Mouse (Mus musculus): ENCODE results near the gene Osbp. TPM values are rescaled to one million over a fixed set of nuclear protein-coding genes. Genes with fewer than 3 reads are reported as not detected.
A peak's percentile ranks its signal among the peaks of the same experiment; 100 is the strongest.

Gene Osbp
- polyA plus RNA-seq, 1 experiment from 2014 or later: 5.0 TPM

DNA sequence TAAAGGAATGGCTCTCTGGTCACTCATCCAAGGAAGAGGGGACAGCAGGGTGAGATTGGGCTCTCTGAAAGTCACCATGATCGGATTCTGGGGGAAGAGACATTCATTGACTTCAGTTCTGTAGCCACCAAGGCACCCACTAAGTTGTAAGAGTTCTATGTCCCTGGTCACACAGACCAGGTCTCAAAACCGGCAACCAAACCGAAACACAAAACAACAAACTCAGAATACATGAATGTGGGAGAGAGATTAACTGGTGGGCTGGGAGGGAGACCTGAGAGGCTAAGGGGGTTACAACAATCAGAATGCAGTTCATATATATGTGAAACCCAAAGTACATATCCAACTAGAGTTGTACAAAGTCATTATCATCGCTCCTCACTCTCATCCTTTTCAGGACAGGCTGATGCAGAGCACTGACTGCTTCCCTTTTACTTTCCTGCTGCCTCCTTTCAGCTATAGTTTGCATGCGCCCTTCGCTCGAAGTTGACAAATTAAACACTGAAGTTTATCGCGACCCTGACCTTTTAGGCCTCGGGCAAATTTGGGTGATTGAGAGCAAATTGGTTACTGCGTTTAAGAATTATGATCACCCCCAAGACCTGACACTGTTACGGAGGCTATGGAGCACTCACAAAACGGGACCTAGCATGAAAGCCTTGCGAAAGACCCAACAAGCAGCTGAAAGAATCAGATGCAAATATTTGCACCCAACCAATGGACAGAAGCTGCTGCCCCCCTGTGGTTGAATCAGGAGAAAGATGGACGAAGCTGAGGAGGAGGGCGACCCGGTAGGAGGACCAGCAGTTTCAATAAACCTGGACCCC, 41.6 kb downstream of the Osbp start:
- WGBS: 7% methylated on average over 17 of the region's 17 CpGs
- ATAC-seq (ENCODE audit: low FRiP score, low read depth): no peak
- no peaks in the 10 kb centered on the region for H3K36me3 ChIP-seq
- no peaks in the 10 kb centered on the region for H3K9me3 ChIP-seq
- H3K9ac ChIP-seq (replicated peaks): no peak overlapping the region
- H3K27me3 ChIP-seq: no peaks in the 10 kb centered on the region
- H3K4me3 ChIP-seq: peak overlapping the region; percentile 61
- peak overlapping the region; percentile 62 for H3K4me2 ChIP-seq (replicated peaks)
- H3K4me1 ChIP-seq: peaks cover 10% of the 10 kb centered on the region
- no peak overlapping the region for H3K27ac ChIP-seq (replicated peaks)

DNA sequence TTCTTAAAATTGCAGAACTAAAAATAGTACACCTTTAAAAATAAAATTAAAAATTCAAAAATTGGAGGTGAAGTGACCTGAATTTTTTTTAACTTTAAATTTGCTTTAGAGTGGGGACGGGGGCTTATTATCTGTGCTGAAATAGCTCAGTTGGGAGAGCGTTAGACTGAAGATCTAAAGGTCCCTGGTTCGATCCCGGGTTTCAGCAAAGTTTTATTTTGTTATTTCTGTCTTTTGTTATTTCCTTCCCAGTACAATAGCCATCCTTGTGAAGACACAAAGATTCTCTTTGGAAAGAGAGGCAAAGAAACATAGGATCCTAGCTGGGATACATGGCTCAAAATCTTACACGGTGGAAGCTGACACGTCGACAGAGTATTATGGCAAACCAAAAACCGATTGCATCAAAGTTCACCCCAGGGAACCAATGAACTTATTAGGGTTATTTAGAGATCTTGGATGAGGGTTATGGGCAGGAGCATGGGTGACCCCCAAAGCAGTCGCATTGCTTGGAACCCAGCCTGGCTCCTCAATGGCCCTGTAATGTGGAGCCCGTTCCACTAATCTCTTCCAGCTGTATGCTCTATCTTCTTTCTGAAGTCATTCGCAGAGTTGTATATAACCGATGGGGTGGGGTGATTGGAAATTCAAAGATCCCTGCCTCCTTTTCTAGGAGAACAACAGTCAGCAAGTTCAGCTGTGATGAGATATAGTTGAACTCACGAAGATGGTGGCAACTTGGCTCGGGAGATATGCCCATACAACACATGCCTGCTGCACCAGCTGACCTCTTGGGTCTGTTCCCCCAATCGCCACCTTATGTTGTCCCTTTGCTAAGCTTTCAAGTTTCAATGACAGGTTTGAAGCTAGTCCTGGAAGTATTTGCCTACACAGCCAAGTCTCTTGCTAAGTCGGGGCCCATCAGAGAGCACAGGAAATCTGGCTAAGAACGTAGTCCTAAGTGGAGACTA, 43.0 kb downstream of the Osbp start:
- Histone ChIP-seq H3K4me1 (peaks cover 10% of the 10 kb centered on the region), H3K4me2 (replicated peaks) (no peak overlapping the region), H3K9me3 (no peaks in the 10 kb centered on the region), H3K27ac (replicated peaks) (no peak overlapping the region), H3K36me3 (no peaks in the 10 kb centered on the region), H3K9ac (replicated peaks) (no peak overlapping the region), H3K27me3 (no peaks in the 10 kb centered on the region), H3K4me3 (0 out of 2 replicates have a peak overlapping the region, but pooled peaks have one; percentile 5)
- WGBS: 22% methylated on average over 17 of the region's 17 CpGs
- ATAC-seq (ENCODE audit: low FRiP score, low read depth): no peak

DNA sequence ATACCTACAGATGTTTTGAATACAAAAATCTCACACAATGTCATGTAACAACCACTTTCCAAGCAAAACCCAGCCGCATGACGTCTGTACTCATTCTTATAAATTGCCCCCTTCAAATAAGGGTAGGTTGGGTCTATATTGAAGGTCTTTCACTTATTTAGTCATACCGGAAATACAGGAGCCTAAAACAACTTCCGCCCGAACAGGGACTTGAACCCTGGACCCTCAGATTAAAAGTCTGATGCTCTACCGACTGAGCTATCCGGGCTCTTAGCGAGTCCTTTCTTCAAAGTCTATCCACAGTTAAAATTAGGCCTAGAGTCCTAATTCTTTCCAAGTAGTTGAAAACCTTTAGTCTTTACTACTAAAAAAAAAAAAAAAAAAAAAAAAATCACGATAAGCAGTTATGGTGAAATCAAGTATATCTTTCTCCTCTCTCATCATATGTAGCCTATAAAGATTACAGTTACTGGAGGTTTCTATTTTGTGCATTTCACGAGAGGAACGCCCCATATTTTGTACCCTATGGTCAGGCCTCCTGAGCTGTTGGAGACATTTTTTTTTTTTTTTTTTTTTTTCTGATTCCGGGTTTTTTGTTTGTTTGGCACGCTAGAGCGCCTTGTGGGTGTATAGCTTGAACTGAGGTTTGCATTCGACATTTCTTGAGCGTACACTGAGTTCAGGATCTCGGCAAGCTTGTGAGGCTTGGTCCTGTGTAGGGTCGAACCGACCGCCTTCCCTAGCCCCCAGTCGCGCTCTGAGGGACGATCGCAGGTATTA, 44.0 kb downstream of the Osbp start:
- H3K27ac ChIP-seq (replicated peaks): peak overlapping the region; percentile 87
- ATAC-seq (ENCODE audit: low FRiP score, low read depth): no peak
- H3K9me3 ChIP-seq: no peaks in the 10 kb centered on the region
- H3K4me1 ChIP-seq: peaks cover 6% of the 10 kb centered on the region
- under 1% methylated on average over 24 of the region's 24 CpGs for WGBS
- H3K27me3 ChIP-seq: no peaks in the 10 kb centered on the region
- H3K9ac ChIP-seq (replicated peaks): peak overlapping the region; percentile 64
- H3K36me3 ChIP-seq: no peaks in the 10 kb centered on the region
- peak overlapping the region; percentile 55 for H3K4me3 ChIP-seq
- H3K4me2 ChIP-seq (replicated peaks): peak overlapping the region; percentile 60

DNA sequence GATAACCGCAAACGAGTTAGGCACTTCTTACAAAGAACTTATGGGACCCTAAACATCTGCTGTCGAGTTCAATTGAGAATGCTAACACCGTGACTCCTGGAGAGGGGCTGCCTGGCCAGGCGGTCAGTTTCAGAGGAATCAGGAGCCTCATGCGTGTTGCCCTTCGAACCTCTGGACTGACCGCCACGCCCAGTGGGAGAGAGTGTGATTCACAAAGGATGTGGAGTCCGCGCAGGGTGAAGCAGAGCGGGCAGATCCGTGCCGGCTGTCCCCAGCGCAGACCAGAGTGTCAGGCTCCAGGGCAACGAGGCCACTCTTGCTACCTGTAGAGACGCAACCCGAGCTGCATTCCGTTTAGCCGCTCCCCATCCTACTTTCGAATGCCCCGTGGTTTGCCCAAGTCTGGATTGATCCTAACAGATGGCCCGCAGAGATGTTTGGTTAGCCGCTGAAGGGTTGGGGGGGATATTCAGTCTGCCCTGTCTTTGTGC, 44.6 kb downstream of the Osbp start:
- Histone ChIP-seq H3K4me3 (peak overlapping the region; percentile 55), H3K9me3 (no peaks in the 10 kb centered on the region), H3K9ac (replicated peaks) (peak overlapping the region; percentile 64), H3K27me3 (no peaks in the 10 kb centered on the region), H3K36me3 (no peaks in the 10 kb centered on the region), H3K27ac (replicated peaks) (peak overlapping the region; percentile 87), H3K4me1 (peaks cover 4% of the 10 kb centered on the region), H3K4me2 (replicated peaks) (peak overlapping the region; percentile 60)
- ATAC-seq (ENCODE audit: low FRiP score, low read depth): peak; percentile 39
- WGBS: under 1% methylated on average over 24 of the region's 24 CpGs

DNA sequence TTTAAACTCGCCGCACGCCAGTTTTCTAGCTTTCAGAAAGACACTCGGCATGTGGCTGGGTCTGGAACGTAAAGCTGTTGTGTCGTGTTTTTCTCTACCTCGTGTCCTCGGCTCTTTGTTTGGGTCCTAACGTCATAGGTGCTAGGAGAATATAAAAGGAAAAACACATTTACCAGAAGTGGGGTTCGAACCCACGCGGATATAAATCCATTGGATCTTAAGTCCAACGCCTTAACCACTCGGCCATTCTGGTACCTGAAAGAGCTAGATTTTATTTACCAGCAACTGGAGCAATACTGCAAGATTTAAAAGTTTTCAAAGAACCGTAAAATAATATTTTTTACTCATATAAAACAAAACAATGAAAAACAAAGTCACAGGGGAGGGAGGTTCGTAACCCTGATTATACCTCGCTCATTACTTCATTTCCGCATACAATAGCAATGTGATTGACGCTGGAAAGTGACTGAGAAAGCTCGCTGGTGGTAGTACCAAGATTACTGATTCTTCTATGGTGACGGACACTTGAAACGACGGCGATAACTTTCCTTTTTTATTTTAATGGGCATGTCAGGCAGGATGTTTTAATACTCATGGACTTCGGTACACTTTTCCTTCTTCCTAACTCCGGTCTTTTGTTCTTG, 45.3 kb downstream of the Osbp start:
- peak; percentile 31 for ATAC-seq (ENCODE audit: low FRiP score, low read depth)
- peak overlapping the region; percentile 64 for H3K9ac ChIP-seq (replicated peaks)
- under 1% methylated on average over 26 of the region's 26 CpGs for WGBS
- peak overlapping the region; percentile 87 for H3K27ac ChIP-seq (replicated peaks)
- H3K4me2 ChIP-seq (replicated peaks): peak overlapping the region; percentile 60
- peaks cover 4% of the 10 kb centered on the region for H3K4me1 ChIP-seq
- H3K27me3 ChIP-seq: no peaks in the 10 kb centered on the region
- H3K36me3 ChIP-seq: no peaks in the 10 kb centered on the region
- H3K9me3 ChIP-seq: no peaks in the 10 kb centered on the region
- peak overlapping the region; percentile 55 for H3K4me3 ChIP-seq

DNA sequence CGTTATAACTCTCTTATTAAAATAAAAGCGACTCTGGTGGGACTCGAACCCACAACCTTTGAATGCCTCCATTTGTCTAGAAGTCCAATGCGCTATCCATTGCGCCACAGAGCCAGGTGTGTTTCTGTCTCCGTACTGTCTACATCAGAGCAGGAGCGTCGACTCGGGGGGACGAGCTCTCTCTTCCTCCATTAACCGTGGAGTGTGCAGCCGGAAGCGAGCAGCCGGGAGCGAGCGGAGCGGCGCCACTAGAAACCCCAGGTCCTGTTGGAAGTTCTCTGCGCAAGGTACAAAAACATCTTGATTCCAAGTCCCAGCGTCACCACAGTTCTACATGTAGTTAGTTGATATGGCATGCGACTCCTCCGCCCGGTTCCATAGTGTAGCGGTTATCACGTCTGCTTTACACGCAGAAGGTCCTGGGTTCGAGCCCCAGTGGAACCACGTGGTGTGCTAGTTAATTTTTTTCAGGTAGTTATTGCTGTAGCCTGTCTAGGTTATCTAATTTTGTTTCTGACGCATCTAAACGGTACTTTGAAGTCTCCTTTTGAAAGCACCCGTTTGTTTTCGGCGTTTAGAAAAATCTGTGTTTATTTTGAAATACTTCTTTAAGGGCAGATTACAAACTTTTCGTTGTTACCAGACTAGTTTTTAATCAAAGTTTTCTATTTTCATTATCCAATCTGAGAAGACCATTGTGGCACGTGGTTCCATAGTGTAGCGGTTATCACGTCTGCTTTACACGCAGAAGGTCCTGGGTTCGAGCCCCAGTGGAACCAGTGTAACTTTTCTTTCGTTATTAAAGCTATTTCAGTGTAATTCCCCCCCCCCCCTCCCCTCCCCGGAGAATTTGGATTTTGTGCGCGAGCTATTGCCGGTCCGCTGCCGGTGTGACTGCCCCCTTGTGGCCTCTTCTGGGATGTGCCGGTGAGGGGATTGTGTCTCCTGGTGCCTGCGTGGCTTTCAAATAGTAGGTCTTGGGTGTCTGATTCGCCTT, 46.1 kb downstream of the Osbp start:
- peak overlapping the region; percentile 64; the same call in 1 of the 2 replicates for H3K9ac ChIP-seq (replicated peaks)

DNA sequence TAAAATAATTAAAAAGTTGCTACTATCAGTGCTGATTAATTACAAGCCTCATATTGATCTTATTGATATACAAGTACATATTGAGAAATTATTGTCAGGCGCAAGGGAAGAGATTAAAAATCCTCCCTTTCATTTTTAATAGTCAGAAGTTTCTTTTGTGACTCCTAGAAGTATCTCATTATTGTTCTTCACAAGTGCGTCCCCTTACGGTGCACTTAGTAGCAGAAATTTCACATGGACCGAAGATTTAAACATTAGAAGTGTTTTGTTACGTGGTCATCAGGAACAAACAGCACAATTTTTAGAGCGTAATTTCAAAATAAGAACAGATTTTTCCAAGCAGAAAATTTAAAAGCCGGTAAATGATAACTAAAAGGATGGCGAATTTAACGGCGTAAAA, 46.9 kb downstream of the Osbp start:
- ATAC-seq (ENCODE audit: low FRiP score, low read depth): no peak
- under 1% methylated on average over 10 of the region's 10 CpGs for WGBS
- H3K36me3 ChIP-seq: no peaks in the 10 kb centered on the region
- peak overlapping the region; percentile 56 for H3K9ac ChIP-seq (replicated peaks)
- no peaks in the 10 kb centered on the region for H3K9me3 ChIP-seq
- H3K27ac ChIP-seq (replicated peaks): no peak overlapping the region
- no peaks in the 10 kb centered on the region for H3K4me1 ChIP-seq
- peak overlapping the region; percentile 55 for H3K4me3 ChIP-seq
- H3K27me3 ChIP-seq: no peaks in the 10 kb centered on the region
- peak overlapping the region; percentile 60 for H3K4me2 ChIP-seq (replicated peaks)

More for the DNA sequence above, 46.1 kb downstream of the Osbp start:
- H3K27ac ChIP-seq (replicated peaks): peak overlapping the region; percentile 87
- H3K9me3 ChIP-seq: no peaks in the 10 kb centered on the region
- WGBS: under 1% methylated on average over 49 of the region's 49 CpGs
- no peaks in the 10 kb centered on the region for H3K36me3 ChIP-seq
- H3K4me3 ChIP-seq: peak overlapping the region; percentile 55
- H3K4me2 ChIP-seq (replicated peaks): peak overlapping the region; percentile 60
- peaks cover 4% of the 10 kb centered on the region for H3K4me1 ChIP-seq
- no peaks in the 10 kb centered on the region for H3K27me3 ChIP-seq
- ATAC-seq (ENCODE audit: low FRiP score, low read depth): peak; percentile 78

DNA sequence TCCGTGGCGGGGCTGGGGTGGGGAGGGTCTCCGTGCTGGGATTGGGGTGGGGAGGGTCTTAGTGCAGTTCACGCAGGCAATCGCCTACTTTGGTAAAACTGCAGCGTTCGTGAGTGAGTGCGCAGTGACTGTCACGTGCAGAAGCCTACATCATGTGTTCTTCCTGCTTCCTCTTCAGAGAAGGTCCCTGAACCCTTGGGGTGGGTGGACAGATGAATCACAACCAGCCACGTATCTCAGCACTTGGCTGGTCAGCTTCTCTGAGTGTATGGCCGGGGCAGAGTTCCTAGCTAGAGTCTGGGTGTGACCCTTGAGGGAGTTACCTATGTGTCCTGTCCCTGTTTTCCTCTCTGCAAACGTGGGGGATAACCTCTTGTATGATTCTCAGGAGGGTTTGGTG, 47.5 kb downstream of the Osbp start:
- H3K27ac ChIP-seq (replicated peaks): no peak overlapping the region

DNA sequence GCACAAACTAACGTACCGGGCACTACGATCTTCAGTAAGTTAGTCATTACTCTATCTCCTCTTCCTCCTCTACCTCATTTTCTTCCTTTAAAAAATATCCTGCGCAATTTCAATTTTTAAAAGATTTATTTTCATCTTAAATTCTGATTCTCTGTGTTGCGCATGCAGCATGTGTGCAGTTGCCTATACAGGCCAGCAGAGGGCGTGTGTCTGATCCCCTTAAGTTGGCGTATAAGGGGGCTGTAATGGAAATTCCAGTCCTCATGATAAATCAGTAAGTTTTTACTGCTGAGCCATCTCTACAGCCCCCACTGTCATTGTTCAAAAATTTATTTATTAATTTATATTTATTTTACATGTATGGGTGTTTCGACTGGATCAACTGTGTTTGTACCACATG, 50.0 kb downstream of the Osbp start:
- Histone ChIP-seq H3K36me3 (no peaks in the 10 kb centered on the region), H3K9ac (replicated peaks) (no peak overlapping the region), H3K9me3 (no peaks in the 10 kb centered on the region), H3K4me1 (no peaks in the 10 kb centered on the region), H3K27me3 (no peaks in the 10 kb centered on the region), H3K27ac (replicated peaks) (no peak overlapping the region), H3K4me3 (no peak overlapping the region), H3K4me2 (replicated peaks) (no peak overlapping the region)
- 67% methylated on average over 8 of the region's 8 CpGs for WGBS
- ATAC-seq (ENCODE audit: low FRiP score, low read depth): no peak

More for the DNA sequence above, 47.5 kb downstream of the Osbp start:
- peak overlapping the region; percentile 55 for H3K4me3 ChIP-seq
- peak overlapping the region; percentile 60 for H3K4me2 ChIP-seq (replicated peaks)
- H3K9me3 ChIP-seq: no peaks in the 10 kb centered on the region
- ATAC-seq (ENCODE audit: low FRiP score, low read depth): no peak
- no peaks in the 10 kb centered on the region for H3K27me3 ChIP-seq
- no peaks in the 10 kb centered on the region for H3K36me3 ChIP-seq
- H3K4me1 ChIP-seq: no peaks in the 10 kb centered on the region
- peak overlapping the region; percentile 56 for H3K9ac ChIP-seq (replicated peaks)
- 3% methylated on average over 9 of the region's 12 CpGs for WGBS

DNA sequence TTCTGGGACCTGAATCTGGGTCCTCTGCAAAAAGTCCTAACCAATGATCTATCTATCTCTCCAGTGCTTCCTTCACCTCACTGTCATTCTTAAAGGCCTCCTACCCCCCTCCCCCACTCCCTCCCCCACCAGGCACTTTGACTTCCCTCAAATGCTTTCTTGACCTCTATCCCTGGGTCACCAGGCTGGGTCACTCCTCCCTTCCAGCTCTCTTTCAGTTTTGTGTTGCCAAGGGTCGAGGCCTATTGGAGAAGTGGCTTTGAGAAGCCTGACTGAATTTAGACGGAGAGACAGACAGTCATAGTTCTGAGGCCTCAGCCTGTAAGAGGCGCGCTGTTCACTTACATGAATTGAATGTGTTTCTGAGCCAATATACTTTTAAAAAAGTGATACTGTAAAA, 50.5 kb downstream of the Osbp start:
- Histone ChIP-seq H3K9ac (replicated peaks) (no peak overlapping the region), H3K4me1 (no peaks in the 10 kb centered on the region), H3K36me3 (no peaks in the 10 kb centered on the region), H3K27ac (replicated peaks) (no peak overlapping the region), H3K27me3 (no peaks in the 10 kb centered on the region), H3K4me2 (replicated peaks) (no peak overlapping the region), H3K9me3 (no peaks in the 10 kb centered on the region), H3K4me3 (no peak overlapping the region)
- ATAC-seq (ENCODE audit: low FRiP score, low read depth): no peak
- 73% methylated on average over 4 of the region's 4 CpGs for WGBS

Data from midbrain, embryonic 12.5 days (tissue).